10 mouse cellular contexts compared by ENCODE assay signal in genomic region chr15:63532337-63533055, GRCm38 (mm10).
DNase-seq lines count a peak whose midpoint lies in the region; ATAC-seq lines count a peak whose summit lies in the region.
"Had no signal": no experiment of that assay in that cellular context is flagged by ENCODE, and none has a peak within 500 bp of the region (broad histone marks: within the 10 kb centered on the region; RNA-seq: fewer than 3 reads in every experiment).

No protein-coding gene starts in this region.

- no peak overlapping the region for H3K4me3 ChIP-seq in forebrain, embryonic 14.5 days (ENCODE audit: low read depth, low read length)
- H3K4me3 ChIP-seq: limb, embryonic 10.5 days had no signal

- H3K27ac ChIP-seq in forebrain, embryonic 14.5 days (ENCODE audit: low read depth, low read length) = peak overlapping the region; percentile 72
- H3K27ac ChIP-seq: limb, embryonic 10.5 days had no signal

- H3K9ac ChIP-seq in forebrain, embryonic 14.5 days (ENCODE audit: low read length) = no peak overlapping the region

- no peaks in the 10 kb centered on the region for H3K27me3 ChIP-seq in forebrain, embryonic 14.5 days (replicated peaks; ENCODE audit: control insufficient read depth, insufficient read depth, low read length)

- H3K4me2 ChIP-seq in forebrain, embryonic 14.5 days (ENCODE audit: low read length) = peak overlapping the region; percentile 33

- peak; percentile 95 for ATAC-seq in forebrain, embryonic 14.5 days

- H3K9me3 ChIP-seq in forebrain, embryonic 14.5 days (replicated peaks; ENCODE audit: control insufficient read depth, low read length) = no peaks in the 10 kb centered on the region
- H3K9me3 ChIP-seq: limb, embryonic 10.5 days had no signal

- intact Hi-C loops in heart, postnatal 36 days (cut with DNase I) = no loop called here

- no peaks in the 10 kb centered on the region for H3K36me3 ChIP-seq in forebrain, embryonic 14.5 days (ENCODE audit: control insufficient read depth, insufficient read depth, low read length)
- H3K36me3 ChIP-seq: limb, embryonic 10.5 days had no signal

- 20% methylated on average over 12 of the region's 12 CpGs for WGBS in forebrain, embryonic 14.5 days

- H3K4me1 ChIP-seq in forebrain, embryonic 14.5 days (ENCODE audit: control insufficient read depth, insufficient read depth, low read length) = peaks cover 9% of the 10 kb centered on the region; the same call in 1 of the 2 replicates

- peak; percentile 3 for DNase-seq in ZHBTc4 (ENCODE audit: low read depth, low spot score)
- peak; percentile 95 for DNase-seq in forebrain, embryonic 14.5 days (ENCODE audit: low spot score)
- DNase-seq in layer of hippocampus, adult 9-11 months = peak; percentile 55
- DNase-seq in neural tube, embryonic 10.5 days (ENCODE audit: extremely low spot score, low spot score) = peak; percentile 16
- no peak for DNase-seq in B cell, adult 2 months
- DNase-seq in heart, postnatal 36 days = no peak
- DNase-seq in urinary bladder, postnatal 25 days (ENCODE audit: low spot score) = no peak
- DNase-seq in gastrocnemius, postnatal 10 days = no peak
- DNase-seq: thymus, postnatal 4 days had no signal

Comparison
In these comparisons a context has a peak if more than half of its experiments do, and no peak if none do; other contexts are left out.
1. DNase-seq: peak in ZHBTc4 (single experiment), forebrain, embryonic 14.5 days (single experiment), layer of hippocampus, adult 9-11 months (single experiment) and neural tube, embryonic 10.5 days (single experiment); none in B cell, adult 2 months (0 of 2), heart, postnatal 36 days (0 of 2), urinary bladder, postnatal 25 days (single experiment) and gastrocnemius, postnatal 10 days (single experiment).